Mouse (Mus musculus) testis, adult 10 weeks (tissue): Measurements from ENCODE around the gene Mfsd6l. TPM values are rescaled to one million over a fixed set of nuclear protein-coding genes. Genes with fewer than 3 reads are reported as not detected.

Experiments used
- polyA plus RNA-seq: library from polyadenylated mRNA; stranded (reverse); fragments of 350-450 nt; fragmentation: Illumina TruSeq; extraction: RNeasy Lipid Tissue Mini Kit (QIAGEN cat#74804); gene quantifications from one replicate; pipeline ENCODE4 v1.2.3, GENCODE M21; 2014; ENCODE audit warnings: low read depth, low replicate concordance

Mfsd6l gene
- polyA plus RNA-seq, result 0.35 TPM

GRCm38 (mm10) chr11:68555918-68556584, at the start of gene Mfsd6l:
Gene Mfsd6l, plus strand, starts transcription at chr11:68556186.

GRCm38 (mm10) chr11:68586721-68587120, 30.7 kb downstream of the Mfsd6l start, which contains the start of gene Ccdc42:
Gene Ccdc42, plus strand, starts transcription at chr11:68587021.

Other genes starting within 250 kb of the Mfsd6l start
- 0.29 TPM for gene Ntn1, start 155.4 kb upstream of the Mfsd6l start, polyA plus RNA-seq
- gene Pik3r5, start 124.1 kb upstream of the Mfsd6l start, polyA plus RNA-seq, result 0.15 TPM
- gene Pik3r6, start 53.2 kb upstream of the Mfsd6l start, polyA plus RNA-seq, result 2.7 TPM
- 95.4 TPM for gene Ccdc42, start 30.8 kb downstream of the Mfsd6l start, polyA plus RNA-seq
- 41.9 TPM for gene Myh10, start 135.4 kb downstream of the Mfsd6l start, polyA plus RNA-seq